Mouse (Mus musculus) erythroblast, embryonic 14.5 days (primary cell): ENCODE results near the gene Decr2. TPM values are rescaled to one million over a fixed set of nuclear protein-coding genes. Genes with fewer than 3 reads are reported as not detected.
A peak's percentile ranks its signal among the peaks of the same experiment; 100 is the strongest.

Source experiments
- H3K27me3 ChIP-seq: 2 replicates; pipeline ENCODE4 v1.6.1; 2012; ENCODE audit warnings: inconsistent platforms; ENCODE audit not compliant: control insufficient read depth
- H3K36me3 ChIP-seq: 2 replicates; pipeline ENCODE4 v1.6.1; 2012; ENCODE audit warnings: mild to moderate bottlenecking, inconsistent platforms; ENCODE audit not compliant: control insufficient read depth
- H3K4me1 ChIP-seq: 2 replicates; pipeline ENCODE4 v1.6.1; 2012; ENCODE audit warnings: inconsistent platforms; ENCODE audit not compliant: control insufficient read depth
- H3K4me3 ChIP-seq: replicated peaks from 2 replicates; pipeline ENCODE3; 2012; ENCODE audit warnings: moderate library complexity, mild to moderate bottlenecking, inconsistent platforms
- H3K9me3 ChIP-seq: 2 replicates; pipeline ENCODE4 v1.6.1; 2012; ENCODE audit warnings: low read length, inconsistent platforms, mixed read lengths; ENCODE audit not compliant: control insufficient read depth
- GATA1 ChIP-seq: IDR thresholded peaks from 2 replicates; pipeline ENCODE4 v1.6.1; 2012; ENCODE audit warnings: low read length, inconsistent platforms, mixed read lengths
- TAL1 ChIP-seq: IDR thresholded peaks from 3 replicates; pipeline ENCODE4 v1.6.1; 2012; ENCODE audit warnings: low read length, inconsistent platforms, mixed read lengths
- polyA plus RNA-seq: library from polyadenylated mRNA; stranded (reverse); fragments of >175 nt; gene quantifications from 2 replicates; pipeline ENCODE4 v1.2.3, GENCODE M21; 2012

Gene Decr2
- polyA plus RNA-seq, 1 experiment: not detected

GRCm38 (mm10) chr17:26098461-26098860 lies 8.3 kb upstream of the Decr2 start:
- Histone ChIP-seq H3K4me1 (peaks cover 39% of the 10 kb centered on the region), H3K27me3 (no peaks in the 10 kb centered on the region; the same call in 1 of the 2 replicates), H3K36me3 (no peaks in the 10 kb centered on the region; the same call in 1 of the 2 replicates), H3K4me3 (no peak overlapping the region), H3K9me3 (no peaks in the 10 kb centered on the region)
- TF ChIP-seq GATA1 (no peak), TAL1 (no peak)

DNA sequence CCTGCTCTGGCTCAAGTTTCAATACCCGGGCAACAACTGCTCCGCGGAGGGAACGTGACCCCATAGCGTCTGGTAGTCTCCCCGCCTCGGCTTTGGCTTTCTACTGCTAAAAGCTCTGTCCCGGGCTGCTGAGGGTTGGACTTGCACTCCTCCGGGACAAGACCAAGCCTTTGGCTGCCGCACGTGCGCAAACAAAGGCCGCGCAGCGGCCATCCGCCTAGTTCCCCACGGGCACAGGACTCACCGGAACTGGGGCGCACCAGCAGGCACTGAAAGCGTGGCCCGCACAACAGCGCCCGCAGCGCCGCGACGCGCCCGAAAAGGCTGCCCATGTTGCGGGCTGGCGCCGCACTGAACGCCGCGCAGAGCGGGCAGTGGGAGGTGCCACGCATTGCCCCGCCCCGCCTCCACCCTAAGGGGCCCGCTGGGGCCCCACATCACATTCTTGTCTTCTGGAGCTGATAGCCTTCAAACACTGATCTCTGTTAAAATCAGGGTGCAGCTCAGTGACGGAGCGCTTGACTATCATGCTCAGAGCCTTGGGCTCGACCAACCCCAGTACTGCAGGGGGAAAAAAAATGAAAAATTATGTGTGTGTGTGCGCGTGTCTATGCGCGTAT lies 5.1 kb upstream of the Decr2 start, which contains the start of gene Nme4:
Gene Nme4 (minus strand): TSS at position 482 of the 620 bp plus-strand sequence.
- TF ChIP-seq TAL1 (no peak), GATA1 (no peak)
- H3K4me1 ChIP-seq: peaks cover 34% of the 10 kb centered on the region
- H3K27me3 ChIP-seq: no peaks in the 10 kb centered on the region; the same call in 1 of the 2 replicates
- H3K9me3 ChIP-seq: peaks cover 3% of the 10 kb centered on the region
- H3K4me3 ChIP-seq: peak within 1 kb of the TSS; percentile 69
- peaks cover 12% of the 10 kb centered on the region for H3K36me3 ChIP-seq

GRCm38 (mm10) chr17:26094531-26095110 lies 4.5 kb upstream of the Decr2 start:
- Histone ChIP-seq H3K4me3 (peak overlapping the region; percentile 69), H3K27me3 (no peaks in the 10 kb centered on the region), H3K36me3 (peaks cover 12% of the 10 kb centered on the region), H3K4me1 (peaks cover 38% of the 10 kb centered on the region), H3K9me3 (peaks cover 3% of the 10 kb centered on the region)
- TF ChIP-seq TAL1 (no peak), GATA1 (no peak)

- Histone ChIP-seq H3K27me3 (no peaks in the 10 kb centered on the region), H3K4me3 (no peak overlapping the region), H3K9me3 (peaks cover under 1% of the 10 kb centered on the region), H3K4me1 (peaks cover 9% of the 10 kb centered on the region), H3K36me3 (peaks cover 5% of the 10 kb centered on the region)
- TF ChIP-seq TAL1: no peak
- TF ChIP-seq GATA1: no peak
Observed at GRCm38 (mm10) chr17:26087059-26087564, 3.0 kb downstream of the Decr2 start.

GRCm38 (mm10) chr17:26080867-26081266 lies 9.3 kb downstream of the Decr2 start:
- no peaks in the 10 kb centered on the region; the same call in 1 of the 2 replicates for H3K36me3 ChIP-seq
- peaks cover 5% of the 10 kb centered on the region for H3K27me3 ChIP-seq
- TF ChIP-seq TAL1 (no peak), GATA1 (no peak)
- H3K9me3 ChIP-seq: no peaks in the 10 kb centered on the region
- H3K4me1 ChIP-seq: no peaks in the 10 kb centered on the region
- H3K4me3 ChIP-seq: no peak overlapping the region

DNA sequence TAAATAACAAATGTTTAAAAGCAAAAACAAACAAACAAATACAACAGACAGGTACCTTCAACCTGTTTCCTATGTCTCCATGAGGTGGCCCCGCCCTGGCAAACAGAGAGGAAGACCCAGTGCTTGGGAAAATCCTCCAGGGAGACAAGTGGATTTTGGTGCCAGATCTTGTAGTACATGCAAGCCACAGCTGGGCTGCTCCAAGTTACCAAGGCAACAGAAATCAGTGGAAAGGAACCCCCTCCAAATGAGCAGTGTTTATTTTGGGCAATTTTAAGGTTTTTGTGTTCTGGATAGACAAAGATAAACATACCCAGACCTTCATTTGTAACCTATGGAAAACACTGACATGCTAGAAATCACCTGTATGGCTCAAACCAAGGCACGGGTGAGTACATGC lies 11.3 kb downstream of the Decr2 start:
- Histone ChIP-seq H3K9me3 (no peaks in the 10 kb centered on the region), H3K36me3 (no peaks in the 10 kb centered on the region; the same call in 1 of the 2 replicates)
- TF ChIP-seq GATA1 (no peak), TAL1 (no peak)

DNA sequence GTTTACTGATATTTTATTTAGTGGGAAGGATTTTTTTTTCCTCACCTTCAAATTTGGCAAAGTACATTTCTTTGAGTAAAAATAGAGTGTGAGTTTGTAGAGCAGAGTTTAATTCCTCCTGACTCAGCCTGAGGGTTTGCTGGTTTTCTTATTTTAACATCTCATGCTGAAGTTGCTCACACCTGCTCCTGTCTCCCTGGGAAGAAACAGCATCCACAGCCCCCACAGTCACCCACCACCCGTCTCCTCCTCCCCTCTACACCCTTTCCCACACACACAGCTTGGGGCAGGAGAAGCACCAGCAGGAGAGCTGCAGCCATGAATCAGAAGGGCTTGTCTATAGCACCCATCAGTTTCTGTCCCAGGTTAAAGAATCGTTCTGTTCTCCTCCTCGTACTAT lies 14.9 kb downstream of the Decr2 start:
- no peaks in the 10 kb centered on the region for H3K36me3 ChIP-seq
- no peaks in the 10 kb centered on the region for H3K9me3 ChIP-seq
- no peak overlapping the region for H3K4me3 ChIP-seq
- peaks cover under 1% of the 10 kb centered on the region; the same call in 1 of the 2 replicates for H3K4me1 ChIP-seq
- H3K27me3 ChIP-seq: peaks cover 39% of the 10 kb centered on the region
- no peak for TF ChIP-seq GATA1
- TF ChIP-seq TAL1: no peak

More for the DNA sequence above, 11.3 kb downstream of the Decr2 start:
- Histone ChIP-seq H3K4me1 (no peaks in the 10 kb centered on the region), H3K27me3 (peaks cover 15% of the 10 kb centered on the region), H3K4me3 (no peak overlapping the region)

- peaks cover 70% of the 10 kb centered on the region for H3K27me3 ChIP-seq
- H3K36me3 ChIP-seq: no peaks in the 10 kb centered on the region
- H3K9me3 ChIP-seq: peaks cover 13% of the 10 kb centered on the region; the same call in 1 of the 2 replicates
- TF ChIP-seq TAL1: no peak
- TF ChIP-seq GATA1: no peak
- H3K4me3 ChIP-seq: peak overlapping the region; percentile 73
- H3K4me1 ChIP-seq: peaks cover 31% of the 10 kb centered on the region
Observed at GRCm38 (mm10) chr17:26070136-26070535, 20.0 kb downstream of the Decr2 start.
